Mouse (Mus musculus) bone marrow macrophage, adult 2 months (primary cell): Measurements from ENCODE around the gene Fgfr2.

Source experiments
- CTCF ChIP-seq: IDR thresholded peaks from 2 replicates; pipeline ENCODE4 v1.5.1; 2012; ENCODE audit warnings: low read depth, mild to moderate bottlenecking, low read length, moderate library complexity
- POLR2A ChIP-seq: IDR thresholded peaks from 2 replicates; pipeline ENCODE4 v1.6.1; 2012; ENCODE audit warnings: mild to moderate bottlenecking, low read depth, low read length, borderline replicate concordance

GRCm38 (mm10) chr7:130199317-130199716 lies 2923.8 kb downstream of the Fgfr2 start:
- TF ChIP-seq CTCF = no peak
- no peak for TF ChIP-seq POLR2A
